Mouse (Mus musculus) embryonic facial prominence, embryonic 12.5 days (tissue): Measurements from ENCODE around the gene Scrn1. TPM values are rescaled to one million over a fixed set of nuclear protein-coding genes. Genes with fewer than 3 reads are reported as not detected.

Experiments
- ATAC-seq: fragments of 200-750 bp; cut with Nextera tagmentation; 2 replicates; pipeline ENCODE4 v1.8.0; 2017; ENCODE audit not compliant: insufficient number of reproducible peaks, insufficient read depth, low FRiP score, low TSS enrichment
- H3K27ac ChIP-seq: fragments of 300-500 bp; sonication (generic); 2 replicates; pipeline ENCODE4 v1.5.1; 2016; ENCODE audit warnings: mild to moderate bottlenecking
- H3K27me3 ChIP-seq: fragments of 300-500 bp; sonication (generic); 2 replicates; pipeline ENCODE4 v1.6.1; 2016; ENCODE audit warnings: mild to moderate bottlenecking, moderate library complexity
- H3K36me3 ChIP-seq: fragments of 300-500 bp; sonication (generic); 2 replicates; pipeline ENCODE4 v1.6.1; 2016; ENCODE audit warnings: mild to moderate bottlenecking
- H3K4me1 ChIP-seq: fragments of 300-500 bp; sonication (generic); 2 replicates; pipeline ENCODE4 v1.6.1; 2016
- H3K4me2 ChIP-seq: fragments of 300-500 bp; sonication (generic); replicated peaks from 2 replicates; pipeline ENCODE4 v1.6.1; 2016; ENCODE audit warnings: mild to moderate bottlenecking, moderate library complexity
- H3K4me3 ChIP-seq: fragments of 300-500 bp; sonication (generic); 2 replicates; pipeline ENCODE4 v1.5.1; 2016; ENCODE audit warnings: mild to moderate bottlenecking
- H3K9ac ChIP-seq: fragments of 300-500 bp; sonication (generic); 2 replicates; pipeline ENCODE4 v1.6.1; 2016; ENCODE audit warnings: mild to moderate bottlenecking, moderate library complexity
- H3K9me3 ChIP-seq: fragments of 300-500 bp; sonication (generic); 2 replicates; pipeline ENCODE4 v1.6.1; 2016; ENCODE audit warnings: mild to moderate bottlenecking, moderate library complexity
- WGBS: fragments of 180-500 bp; shearing (Covaris S2); methylation state at CpG from one replicate; pipeline ENCODE4 v1.1.7; 2016; 5-methylcytosine and 5-hydroxymethylcytosine counted together
- polyA plus RNA-seq: library from polyadenylated mRNA; unstranded; fragments of >200 nt; fragmentation: Nextera tagmentation; extraction: Ambion mirVana; gene quantifications from 2 replicates; pipeline ENCODE4 v1.2.1, GENCODE M21; 2016

Scrn1 gene
- polyA plus RNA-seq, 1 experiment from 2014 or later: 27.2 TPM

DNA sequence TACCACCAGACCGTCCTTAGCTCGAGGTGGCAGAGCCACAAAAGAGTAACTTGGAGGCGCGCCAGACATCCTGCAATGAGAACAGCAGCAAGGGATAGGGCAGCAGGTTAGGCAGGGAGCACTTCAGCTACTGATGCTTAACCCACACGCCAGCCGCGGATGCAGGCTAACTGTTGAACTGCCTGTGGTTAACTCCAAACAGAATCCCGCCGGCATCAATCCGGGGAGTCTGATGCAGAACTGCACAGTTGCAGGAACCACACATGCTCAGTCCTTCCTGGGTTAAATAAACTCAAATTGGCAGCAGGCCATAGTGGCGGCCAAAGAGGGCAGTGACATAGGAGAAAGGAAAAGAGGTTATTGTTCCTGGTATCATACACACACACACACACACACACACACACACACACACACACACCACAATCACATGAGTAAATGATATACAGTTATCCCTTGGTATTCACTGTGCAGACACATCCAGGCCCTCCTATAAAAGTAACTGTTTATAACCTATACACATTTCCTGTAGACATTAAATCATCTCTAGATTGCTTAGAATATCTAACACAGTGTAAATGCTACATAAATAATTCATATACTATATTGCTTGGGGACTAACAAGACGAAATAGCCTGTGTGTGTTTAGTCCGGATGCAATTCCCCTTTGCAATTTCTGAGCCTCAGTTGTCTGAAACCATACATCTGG, 17.8 kb downstream of the Scrn1 start:
- no peak for ATAC-seq
- Histone ChIP-seq H3K4me2 (no peak overlapping the region), H3K4me3 (no peak overlapping the region), H3K27ac (no peak overlapping the region), H3K36me3 (no peaks in the 10 kb centered on the region), H3K9me3 (no peaks in the 10 kb centered on the region), H3K9ac (no peak overlapping the region), H3K27me3 (no peaks in the 10 kb centered on the region), H3K4me1 (peaks cover 12% of the 10 kb centered on the region)
- 64% methylated on average over 13 of the region's 13 CpGs for WGBS

DNA sequence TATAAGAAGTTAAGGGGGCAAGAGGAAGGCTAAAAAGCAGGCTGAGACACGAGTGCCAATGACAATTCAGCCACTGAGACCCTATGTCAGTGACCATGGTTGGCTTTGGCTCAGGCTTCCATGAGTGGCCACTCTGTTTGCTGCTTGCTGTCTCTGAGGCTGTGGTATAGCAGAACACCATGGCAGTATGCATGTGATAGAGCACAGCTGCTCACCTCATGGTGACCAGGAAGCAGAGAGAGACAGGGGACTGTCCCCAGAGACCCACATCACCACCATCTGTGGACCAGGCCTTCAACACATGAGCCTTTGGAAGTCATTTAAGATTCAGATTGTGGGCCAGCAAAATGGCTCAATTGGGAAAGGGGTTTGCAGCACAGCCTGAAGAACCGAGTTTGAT, 22.6 kb downstream of the Scrn1 start:
- no peaks in the 10 kb centered on the region for H3K27me3 ChIP-seq
- no peak overlapping the region for H3K9ac ChIP-seq

DNA sequence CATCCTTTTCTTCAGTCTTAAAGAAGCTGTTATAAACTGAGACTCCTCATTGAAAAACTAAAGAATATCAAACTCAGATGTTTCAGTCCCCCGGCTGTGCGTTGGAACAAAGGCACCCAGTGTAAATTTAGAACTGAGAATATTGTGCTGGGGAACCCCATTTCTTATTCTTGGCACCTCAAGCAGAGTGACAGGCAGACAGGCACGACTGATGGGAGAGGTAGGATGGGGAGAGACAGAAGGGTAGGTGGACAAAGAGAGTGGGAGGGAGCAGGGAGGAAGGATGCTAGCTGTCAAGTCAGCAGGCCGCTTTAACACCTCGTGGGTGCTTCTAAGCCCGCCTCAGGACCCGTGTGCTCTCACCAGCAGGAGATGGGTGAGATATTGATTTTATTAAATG, 23.5 kb downstream of the Scrn1 start:
- Histone ChIP-seq H3K4me2 (no peak overlapping the region), H3K27me3 (no peaks in the 10 kb centered on the region), H3K9me3 (no peaks in the 10 kb centered on the region), H3K9ac (no peak overlapping the region), H3K4me3 (no peak overlapping the region), H3K36me3 (no peaks in the 10 kb centered on the region), H3K4me1 (peaks cover 16% of the 10 kb centered on the region), H3K27ac (no peak overlapping the region)
- WGBS: 76% methylated on average over 7 of the region's 7 CpGs
- no peak for ATAC-seq

More for the DNA sequence above, 22.6 kb downstream of the Scrn1 start:
- no peaks in the 10 kb centered on the region for H3K9me3 ChIP-seq
- H3K4me3 ChIP-seq: no peak overlapping the region
- 68% methylated on average over 2 of the region's 2 CpGs for WGBS
- no peak for ATAC-seq
- H3K36me3 ChIP-seq: no peaks in the 10 kb centered on the region
- H3K27ac ChIP-seq: no peak overlapping the region
- no peak overlapping the region for H3K4me2 ChIP-seq
- peaks cover 22% of the 10 kb centered on the region for H3K4me1 ChIP-seq

DNA sequence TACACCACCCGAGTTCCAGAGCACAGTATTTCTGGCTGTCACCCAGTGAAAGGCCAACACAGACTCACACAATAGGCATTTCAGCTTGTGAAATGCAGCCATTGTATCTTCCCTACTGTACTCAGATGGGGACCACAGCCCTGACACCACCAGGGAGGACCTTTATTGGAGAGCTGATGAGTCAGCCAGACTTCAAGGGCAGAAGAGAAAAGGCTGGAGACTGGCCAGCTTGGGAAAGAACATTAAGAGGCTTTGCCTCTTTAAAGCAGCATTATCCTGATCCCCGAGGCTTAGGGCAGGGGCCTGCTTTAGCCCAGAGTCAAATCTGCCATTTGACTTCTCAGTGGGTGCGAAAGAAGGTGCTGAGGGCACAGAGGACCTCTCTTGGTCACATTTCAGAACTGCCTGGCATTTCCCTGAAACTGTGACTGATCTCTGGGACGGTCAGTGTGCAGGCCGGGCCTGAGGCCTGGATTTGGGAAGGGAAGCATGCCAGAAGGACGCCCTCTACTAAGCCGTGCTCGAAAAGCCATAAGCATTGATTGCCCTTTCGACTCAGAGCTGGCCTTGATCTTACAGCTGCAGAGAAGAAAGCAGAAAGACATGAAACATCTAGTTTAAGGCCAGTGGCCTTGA, 25.9 kb downstream of the Scrn1 start:
- H3K9me3 ChIP-seq: no peaks in the 10 kb centered on the region
- no peak overlapping the region for H3K9ac ChIP-seq
- WGBS: 67% methylated on average over 9 of the region's 9 CpGs
- no peaks in the 10 kb centered on the region for H3K36me3 ChIP-seq
- no peak overlapping the region for H3K4me2 ChIP-seq
- H3K4me3 ChIP-seq: no peak overlapping the region
- no peaks in the 10 kb centered on the region for H3K27me3 ChIP-seq
- peaks cover 12% of the 10 kb centered on the region for H3K4me1 ChIP-seq
- H3K27ac ChIP-seq: no peak overlapping the region
- no peak for ATAC-seq

DNA sequence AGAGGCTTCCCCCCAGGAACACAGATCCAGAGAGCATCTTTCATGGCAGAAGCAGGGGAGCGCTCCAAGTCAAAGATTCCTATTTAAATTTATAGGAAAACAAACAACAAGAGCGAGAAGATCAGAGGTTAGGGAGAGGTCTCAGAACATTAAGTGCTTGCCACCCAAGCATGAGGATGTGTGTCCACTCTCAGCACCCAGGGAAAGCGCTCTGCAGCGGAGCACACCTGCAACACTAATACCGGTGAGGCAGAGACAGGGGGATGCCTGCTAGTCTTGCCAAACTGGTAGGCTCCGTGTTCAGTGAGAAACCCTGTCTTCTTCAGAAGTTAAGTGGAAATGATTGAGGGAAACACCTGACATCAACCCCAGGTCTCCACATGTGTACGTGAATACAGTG, 26.9 kb downstream of the Scrn1 start:
- Histone ChIP-seq H3K4me1 (peaks cover 11% of the 10 kb centered on the region), H3K4me3 (no peak overlapping the region), H3K4me2 (no peak overlapping the region), H3K9ac (no peak overlapping the region), H3K9me3 (no peaks in the 10 kb centered on the region), H3K36me3 (no peaks in the 10 kb centered on the region), H3K27ac (no peak overlapping the region), H3K27me3 (no peaks in the 10 kb centered on the region)
- WGBS: 85% methylated on average over 7 of the region's 7 CpGs
- ATAC-seq: no peak

DNA sequence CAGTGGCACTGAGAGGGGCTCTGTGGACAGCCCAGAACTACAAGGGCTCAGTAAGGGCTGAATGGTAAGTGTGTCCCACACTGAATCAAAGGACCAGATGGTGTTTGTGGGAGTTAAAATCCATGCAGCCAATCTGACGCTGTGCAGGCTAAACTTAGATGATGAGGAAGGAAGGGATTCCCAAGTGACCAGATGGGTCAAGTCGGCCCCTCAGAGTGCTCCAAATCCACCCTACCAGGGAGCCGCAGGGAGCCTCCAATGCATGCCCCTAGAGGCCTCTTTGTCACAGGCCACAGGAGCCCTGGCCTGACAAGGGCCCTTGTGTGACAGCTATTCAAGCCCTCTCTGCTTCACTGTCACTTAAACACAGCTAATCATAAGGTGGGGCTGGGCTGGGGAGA, 27.5 kb downstream of the Scrn1 start:
- Histone ChIP-seq H3K27ac (no peak overlapping the region), H3K4me2 (no peak overlapping the region), H3K36me3 (no peaks in the 10 kb centered on the region), H3K9ac (no peak overlapping the region), H3K27me3 (no peaks in the 10 kb centered on the region), H3K9me3 (no peaks in the 10 kb centered on the region), H3K4me1 (peaks cover 11% of the 10 kb centered on the region), H3K4me3 (no peak overlapping the region)
- 8% methylated on average over 3 of the region's 3 CpGs for WGBS
- ATAC-seq: no peak

DNA sequence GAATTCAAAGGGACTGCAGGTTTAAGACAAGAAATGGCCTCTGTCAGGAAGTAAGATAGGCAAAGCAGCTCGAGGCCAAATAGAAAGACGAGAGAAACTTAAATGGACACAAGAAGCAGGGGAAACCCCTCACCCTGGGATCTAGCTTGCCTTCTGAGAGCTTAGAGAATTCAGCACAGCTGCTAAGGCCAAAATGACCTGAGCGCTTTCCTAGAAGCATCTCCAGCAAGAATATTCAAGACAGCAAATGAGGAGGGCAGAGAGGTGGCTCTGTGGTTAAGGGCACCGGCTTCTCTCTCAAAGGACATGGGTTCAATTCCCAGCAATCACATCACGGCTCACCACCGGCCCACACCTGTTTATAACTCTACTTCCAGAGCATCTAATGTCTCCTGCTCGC, 29.2 kb downstream of the Scrn1 start:
- H3K4me1 ChIP-seq: peaks cover 11% of the 10 kb centered on the region
- no peak overlapping the region for H3K4me2 ChIP-seq
- no peaks in the 10 kb centered on the region for H3K9me3 ChIP-seq
- WGBS: 74% methylated on average over 7 of the region's 7 CpGs
- no peak overlapping the region for H3K4me3 ChIP-seq
- no peak for ATAC-seq
- H3K27me3 ChIP-seq: no peaks in the 10 kb centered on the region
- no peak overlapping the region for H3K27ac ChIP-seq
- H3K9ac ChIP-seq: no peak overlapping the region
- no peaks in the 10 kb centered on the region for H3K36me3 ChIP-seq

DNA sequence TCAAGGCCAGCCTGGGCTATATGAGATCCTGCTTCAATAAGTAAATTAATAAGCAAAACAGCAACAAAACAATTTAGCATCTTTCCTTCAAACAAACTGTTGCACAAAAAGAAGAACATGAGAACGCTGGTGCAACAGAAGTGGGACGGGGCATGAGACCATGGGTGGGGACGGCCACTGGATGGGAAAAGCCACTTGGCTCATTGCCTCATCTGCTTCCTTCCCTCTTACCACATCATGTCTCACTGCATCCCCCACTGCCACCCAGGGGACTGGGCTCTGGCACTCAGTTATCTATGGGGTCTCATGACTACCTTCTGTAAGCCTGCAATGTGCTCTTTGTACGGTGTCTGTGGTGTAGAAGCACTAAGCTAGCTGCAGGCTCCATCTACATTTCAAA, 30.8 kb downstream of the Scrn1 start:
- Histone ChIP-seq H3K9me3 (no peaks in the 10 kb centered on the region), H3K4me3 (no peak overlapping the region), H3K9ac (no peak overlapping the region), H3K27ac (no peak overlapping the region), H3K4me2 (no peak overlapping the region), H3K27me3 (no peaks in the 10 kb centered on the region), H3K4me1 (peaks cover 13% of the 10 kb centered on the region), H3K36me3 (no peaks in the 10 kb centered on the region)
- ATAC-seq: no peak
- 88% methylated on average over 4 of the region's 4 CpGs for WGBS

DNA sequence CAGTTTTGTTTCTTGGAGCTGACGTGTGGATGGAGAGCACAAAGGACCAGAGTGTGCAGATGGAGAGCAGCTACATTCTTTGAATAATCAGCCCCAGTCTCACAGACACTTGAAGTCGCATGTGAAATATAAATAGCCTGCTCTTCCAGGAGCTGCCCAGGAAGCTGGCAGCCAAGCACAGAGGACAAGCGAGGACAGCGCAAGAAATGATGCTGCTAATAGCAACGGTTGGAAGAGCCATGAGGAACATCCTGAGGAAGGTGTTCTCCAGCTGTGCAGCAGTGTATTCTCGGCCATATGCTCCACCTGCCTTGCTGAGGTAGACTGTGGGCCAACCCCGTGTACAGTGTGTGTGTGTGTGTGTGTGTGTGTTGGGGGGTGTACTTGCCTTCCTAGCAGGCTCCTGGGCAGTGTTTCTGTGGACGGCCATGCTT, 35.2 kb downstream of the Scrn1 start:
- H3K36me3 ChIP-seq: no peaks in the 10 kb centered on the region
- H3K4me3 ChIP-seq: no peak overlapping the region
- H3K27me3 ChIP-seq: no peaks in the 10 kb centered on the region
- H3K4me1 ChIP-seq: peaks cover 3% of the 10 kb centered on the region; the same call in 1 of the 2 replicates
- no peaks in the 10 kb centered on the region for H3K9me3 ChIP-seq
- H3K4me2 ChIP-seq: no peak overlapping the region
- no peak overlapping the region for H3K9ac ChIP-seq
- WGBS: 56% methylated on average over 8 of the region's 8 CpGs
- no peak overlapping the region for H3K27ac ChIP-seq
- no peak for ATAC-seq

DNA sequence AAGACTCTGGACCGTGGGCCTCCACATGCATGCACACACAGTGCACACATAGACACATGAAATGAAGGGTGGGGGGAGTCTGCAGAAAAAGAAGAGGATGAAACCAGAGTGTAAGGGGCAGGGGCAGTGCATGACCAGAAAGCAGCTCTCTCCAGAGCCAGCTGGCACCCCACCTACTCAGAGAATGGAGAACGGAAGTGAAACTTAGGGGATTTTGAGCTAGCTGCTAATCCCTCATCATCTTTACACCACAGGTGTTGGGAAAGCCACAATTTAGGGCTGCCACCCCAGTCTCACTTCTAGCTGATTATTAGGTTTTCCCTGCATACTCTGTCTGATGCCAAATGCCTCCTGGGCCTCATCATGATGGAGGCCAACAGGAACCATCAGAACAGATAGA, 36.1 kb downstream of the Scrn1 start:
- H3K27me3 ChIP-seq: no peaks in the 10 kb centered on the region
- H3K4me2 ChIP-seq: no peak overlapping the region
- no peak overlapping the region for H3K9ac ChIP-seq
- no peak overlapping the region for H3K27ac ChIP-seq
- peaks cover 3% of the 10 kb centered on the region; the same call in 1 of the 2 replicates for H3K4me1 ChIP-seq
- 74% methylated on average over 2 of the region's 2 CpGs for WGBS
- H3K36me3 ChIP-seq: no peaks in the 10 kb centered on the region
- H3K9me3 ChIP-seq: no peaks in the 10 kb centered on the region
- no peak overlapping the region for H3K4me3 ChIP-seq
- ATAC-seq: no peak

DNA sequence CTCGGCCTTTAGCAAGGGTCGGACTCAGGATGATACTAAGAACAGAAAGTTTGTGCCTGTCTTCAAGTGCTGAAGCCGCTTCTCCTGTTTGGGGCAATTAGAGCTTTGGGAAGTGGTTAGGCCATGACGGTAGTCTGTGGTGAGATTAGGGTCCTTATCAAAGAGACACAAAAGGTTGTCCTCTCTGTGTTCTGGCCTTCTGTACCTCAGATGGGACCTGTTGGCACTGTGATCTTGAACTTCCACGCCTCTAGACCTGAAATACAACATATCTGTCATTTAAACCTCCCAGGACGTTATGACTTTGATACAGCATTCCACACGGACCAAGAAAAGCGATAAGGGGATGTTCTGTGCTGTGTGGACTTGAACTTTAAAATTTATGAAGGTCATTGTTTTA, 37.6 kb downstream of the Scrn1 start:
- 86% methylated on average over 8 of the region's 8 CpGs for WGBS
- H3K4me2 ChIP-seq: no peak overlapping the region
- no peak for ATAC-seq
- H3K4me3 ChIP-seq: no peak overlapping the region
- no peak overlapping the region for H3K9ac ChIP-seq
- H3K36me3 ChIP-seq: no peaks in the 10 kb centered on the region
- H3K27me3 ChIP-seq: no peaks in the 10 kb centered on the region
- no peaks in the 10 kb centered on the region for H3K9me3 ChIP-seq
- H3K27ac ChIP-seq: no peak overlapping the region
- H3K4me1 ChIP-seq: peaks cover 3% of the 10 kb centered on the region; the same call in 1 of the 2 replicates

DNA sequence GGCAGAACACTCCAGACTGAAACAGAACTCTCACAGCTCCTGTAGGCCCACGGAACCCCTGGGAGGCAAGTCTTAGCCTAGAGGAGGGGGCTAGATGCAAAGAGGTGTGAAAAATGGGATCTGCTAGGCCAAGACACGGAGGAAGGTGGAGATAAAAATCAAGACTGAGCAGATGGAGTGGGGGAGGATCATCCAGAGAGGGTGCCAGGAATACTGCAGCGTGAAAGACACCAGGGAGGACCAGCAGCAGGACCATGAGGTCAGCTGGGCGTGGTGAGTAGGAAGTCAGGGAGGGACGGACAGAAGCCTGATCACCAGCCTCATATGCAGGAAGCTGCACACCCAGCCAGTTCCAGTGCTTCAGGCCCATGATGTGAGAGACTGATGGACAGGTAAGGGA, 47.5 kb downstream of the Scrn1 start:
- 68% methylated on average over 5 of the region's 5 CpGs for WGBS
- H3K27ac ChIP-seq: no peak overlapping the region
- no peak overlapping the region for H3K4me2 ChIP-seq
- no peak overlapping the region for H3K9ac ChIP-seq
- 0 out of 2 replicates have a peak, but pooled peaks cover 2% of the 10 kb centered on the region for H3K27me3 ChIP-seq
- no peak overlapping the region for H3K4me3 ChIP-seq
- ATAC-seq: no peak
- H3K4me1 ChIP-seq: no peaks in the 10 kb centered on the region
- no peaks in the 10 kb centered on the region for H3K36me3 ChIP-seq
- H3K9me3 ChIP-seq: no peaks in the 10 kb centered on the region
